Mouse (Mus musculus) forebrain, embryonic 15.5 days (tissue): ENCODE measurements around the gene Olfr1506. TPM values are rescaled to one million over a fixed set of nuclear protein-coding genes. Genes with fewer than 3 reads are reported as not detected.
"Not testable (repeated sequence)": the region's sequence is repeated elsewhere in the genome, so short reads cannot be mapped to it uniquely, and the experiment has no call there.

Experiments used
- ATAC-seq: fragments of 200-750 bp; cut with Nextera tagmentation; replicated peaks from 2 replicates; pipeline ENCODE4 v1.8.0; 2017; ENCODE audit warnings: mild to moderate bottlenecking, moderate TSS enrichment, moderate library complexity
- H3K27ac ChIP-seq: fragments of 300-500 bp; sonication (generic); replicated peaks from 2 replicates; pipeline ENCODE4 v1.5.1; 2015; ENCODE audit warnings: mild to moderate bottlenecking, inconsistent platforms
- H3K27me3 ChIP-seq: fragments of 300-500 bp; sonication (generic); 2 replicates; pipeline ENCODE4 v1.6.1; 2015; ENCODE audit warnings: inconsistent platforms
- H3K36me3 ChIP-seq: fragments of 300-500 bp; sonication (generic); 2 replicates; pipeline ENCODE4 v1.6.1; 2015; ENCODE audit warnings: mild to moderate bottlenecking, inconsistent platforms
- H3K4me1 ChIP-seq: fragments of 300-500 bp; sonication (generic); 2 replicates; pipeline ENCODE4 v1.6.1; 2015; ENCODE audit warnings: inconsistent platforms
- H3K4me2 ChIP-seq: fragments of 300-500 bp; sonication (generic); replicated peaks from 2 replicates; pipeline ENCODE4 v1.6.1; 2015; ENCODE audit warnings: mild to moderate bottlenecking, inconsistent platforms
- H3K4me3 ChIP-seq: fragments of 300-500 bp; sonication (generic); 2 replicates; pipeline ENCODE4 v1.5.1; 2015; ENCODE audit warnings: mild to moderate bottlenecking, inconsistent platforms
- H3K9ac ChIP-seq: fragments of 300-500 bp; sonication (generic); replicated peaks from 2 replicates; pipeline ENCODE4 v1.6.1; 2015; ENCODE audit warnings: mild to moderate bottlenecking, inconsistent platforms
- H3K9me3 ChIP-seq: fragments of 300-500 bp; sonication (generic); 2 replicates; pipeline ENCODE4 v1.6.1; 2016; ENCODE audit warnings: inconsistent platforms
- WGBS: fragments of 180-500 bp; shearing (Covaris S2); methylation state at CpG from one replicate; pipeline ENCODE4 v1.1.7; 2015; ENCODE audit warnings: mixed read lengths; 5-methylcytosine and 5-hydroxymethylcytosine counted together
- polyA plus RNA-seq: library from polyadenylated mRNA; unstranded; fragments of >200 nt; fragmentation: Nextera tagmentation; extraction: Ambion mirVana; gene quantifications from 2 replicates; pipeline ENCODE4 v1.2.1, GENCODE M21; 2015

The Olfr1506 gene
- polyA plus RNA-seq, result not detected in 2 replicates

GRCm38 (mm10) chr2:90224393-90224792 lies at the start of gene Olfr1506:
Olfr1506 (minus strand) TSS chr2:90224493.
- not testable (repeated sequence) for H3K4me2 ChIP-seq, H3K9ac ChIP-seq, H3K4me1 ChIP-seq, H3K4me3 ChIP-seq, H3K27me3 ChIP-seq, H3K36me3 ChIP-seq, H3K27ac ChIP-seq, H3K9me3 ChIP-seq, ATAC-seq
- no CpG with 5 or more reads among the region's 6 CpGs for WGBS

GRCm38 (mm10) chr2:90270932-90271331 lies 46.6 kb upstream of the Olfr1506 start, which contains the start of gene Olfr1271:
Olfr1271 (minus strand) TSS chr2:90271032.
- WGBS, result 84% methylated on average over 2 of the region's 2 CpGs
- H3K4me2 ChIP-seq, result no peak within 1 kb of the TSS

GRCm38 (mm10) chr2:90257492-90257891 lies 33.2 kb upstream of the Olfr1506 start, which contains the start of gene Olfr142:
Olfr142 (minus strand) TSS chr2:90257592.
- Histone ChIP-seq H3K9ac (no peak within 1 kb of the TSS), H3K4me2 (no peak within 1 kb of the TSS), H3K36me3 (no peaks in the 10 kb centered on the region), H3K4me1 (no peaks in the 10 kb centered on the region), H3K27me3 (no peaks in the 10 kb centered on the region), H3K9me3 (no peaks in the 10 kb centered on the region), H3K27ac (no peak within 1 kb of the TSS), H3K4me3 (no peak within 1 kb of the TSS)
- WGBS, result 94% methylated on average over 4 of the region's 4 CpGs
- no peak for ATAC-seq

More at GRCm38 (mm10) chr2:90270932-90271331, 46.6 kb upstream of the Olfr1506 start, which contains the start of gene Olfr1271:
- Histone ChIP-seq H3K36me3 (no peaks in the 10 kb centered on the region), H3K9me3 (no peaks in the 10 kb centered on the region), H3K27ac (no peak within 1 kb of the TSS), H3K4me1 (no peaks in the 10 kb centered on the region), H3K4me3 (no peak within 1 kb of the TSS), H3K9ac (no peak within 1 kb of the TSS), H3K27me3 (no peaks in the 10 kb centered on the region)
- ATAC-seq, result no peak

- H3K4me2 ChIP-seq, H3K4me1 ChIP-seq, H3K27me3 ChIP-seq, ATAC-seq, H3K27ac ChIP-seq, H3K9me3 ChIP-seq, H3K36me3 ChIP-seq, H3K9ac ChIP-seq, H3K4me3 ChIP-seq: not testable (repeated sequence)
- WGBS, result no CpG with 5 or more reads among the region's 4 CpGs
Observed at GRCm38 (mm10) chr2:90199606-90200005, 24.7 kb downstream of the Olfr1506 start.

GRCm38 (mm10) chr2:90195285-90195684 lies 29.0 kb downstream of the Olfr1506 start:
- H3K36me3 ChIP-seq, H3K27me3 ChIP-seq, H3K4me2 ChIP-seq, ATAC-seq, H3K27ac ChIP-seq, H3K4me1 ChIP-seq, H3K9ac ChIP-seq, H3K9me3 ChIP-seq, H3K4me3 ChIP-seq: not testable (repeated sequence)
- WGBS, result no CpG with 5 or more reads among the region's 6 CpGs

- peak; percentile 55; the same call in 1 of the 2 replicates for ATAC-seq
Observed at GRCm38 (mm10) chr2:90194750-90195149, 29.5 kb downstream of the Olfr1506 start.

GRCm38 (mm10) chr2:90187082-90187481 lies 37.2 kb downstream of the Olfr1506 start:
- not testable (repeated sequence) for H3K36me3 ChIP-seq, H3K4me1 ChIP-seq, H3K27me3 ChIP-seq, H3K27ac ChIP-seq, H3K9ac ChIP-seq, H3K4me2 ChIP-seq, H3K4me3 ChIP-seq, H3K9me3 ChIP-seq, ATAC-seq
- no CpG with 5 or more reads among the region's 5 CpGs for WGBS

More at GRCm38 (mm10) chr2:90194750-90195149, 29.5 kb downstream of the Olfr1506 start:
- no CpG with 5 or more reads among the region's 3 CpGs for WGBS
- H3K4me3 ChIP-seq, H3K27ac ChIP-seq, H3K27me3 ChIP-seq, H3K9ac ChIP-seq, H3K4me2 ChIP-seq, H3K36me3 ChIP-seq, H3K4me1 ChIP-seq, H3K9me3 ChIP-seq: not testable (repeated sequence)

- H3K4me1 ChIP-seq, H3K9ac ChIP-seq, H3K27me3 ChIP-seq, H3K4me3 ChIP-seq, ATAC-seq, H3K9me3 ChIP-seq, H3K27ac ChIP-seq, H3K4me2 ChIP-seq, H3K36me3 ChIP-seq: not testable (repeated sequence)
- WGBS, result no CpG with 5 or more reads among the region's 4 CpGs
Observed at GRCm38 (mm10) chr2:90186082-90186481, 38.2 kb downstream of the Olfr1506 start.

Other genes with a start within 250 kb of the Olfr1506 start
- not detected in 2 replicates for gene Olfr1261, start 233.3 kb downstream of the Olfr1506 start, polyA plus RNA-seq
- not detected in 2 replicates for gene Olfr1262, start 224.3 kb downstream of the Olfr1506 start, polyA plus RNA-seq
- not detected in 2 replicates for gene Olfr1263, start 212.4 kb downstream of the Olfr1506 start, polyA plus RNA-seq
- not detected in 2 replicates for gene Olfr1264, start 198.9 kb downstream of the Olfr1506 start, polyA plus RNA-seq
- not detected in 2 replicates for gene Olfr1265, start 189.2 kb downstream of the Olfr1506 start, polyA plus RNA-seq
- not detected in 2 replicates for gene Olfr140, start 160.9 kb downstream of the Olfr1506 start, polyA plus RNA-seq
- not detected in 2 replicates for gene Olfr1269, start 103.1 kb downstream of the Olfr1506 start, polyA plus RNA-seq
- gene Olfr32, start 82.2 kb downstream of the Olfr1506 start, polyA plus RNA-seq, result 0.05 TPM in 1 of 2 replicates, not detected in the other
- 0.04 TPM in 1 of 2 replicates, not detected in the other for gene Olfr1270, start 71.4 kb downstream of the Olfr1506 start, polyA plus RNA-seq
- gene Olfr142, start 33.1 kb upstream of the Olfr1506 start, polyA plus RNA-seq, result not detected in 2 replicates
- not detected in 2 replicates for gene Olfr1271, start 46.5 kb upstream of the Olfr1506 start, polyA plus RNA-seq
- not detected in 2 replicates for gene Olfr1272, start 68.3 kb upstream of the Olfr1506 start, polyA plus RNA-seq
- not detected in 2 replicates for gene Gm13769, start 97.7 kb upstream of the Olfr1506 start, polyA plus RNA-seq
- not detected in 2 replicates for gene Olfr1274-ps, start 174.2 kb upstream of the Olfr1506 start, polyA plus RNA-seq